In the genomic region with DNA sequence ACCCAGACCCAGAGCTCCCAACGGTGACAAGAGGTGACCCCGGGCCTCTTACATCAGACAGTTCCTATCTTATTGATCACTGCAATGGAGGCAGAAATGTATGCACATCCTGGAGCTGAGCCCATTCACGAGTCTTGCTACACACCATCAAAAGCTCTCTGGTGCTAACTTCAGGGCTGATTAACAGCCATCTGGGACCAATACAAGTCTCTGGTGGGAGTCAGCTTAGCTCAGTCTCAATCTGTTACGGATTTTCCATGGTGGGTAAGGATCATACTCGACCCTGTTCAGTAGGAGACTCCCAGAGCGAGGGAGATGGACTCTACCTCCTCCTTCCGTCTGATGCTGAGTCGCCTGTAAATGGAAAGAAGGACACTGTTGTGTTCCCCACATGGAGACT, we compare ENCODE assay signal across 14 mouse cellular contexts. TPM values are rescaled to one million over a fixed set of nuclear protein-coding genes. Genes with fewer than 3 reads are reported as not detected.
DNase-seq lines count a peak whose midpoint lies in the region; ATAC-seq and TF ChIP-seq lines count a peak whose summit lies in the region.
"Had no signal": no experiment of that assay in that cellular context is flagged by ENCODE, and none has a peak within 500 bp of the region (broad histone marks: within the 10 kb centered on the region; RNA-seq: fewer than 3 reads in every experiment).

No protein-coding gene starts in this region.

- TF ChIP-seq CTCF in hindbrain, postnatal 0 days (IDR thresholded peaks at IDR 0.05; ENCODE audit: low read depth), result no peak

- no peak overlapping the region for H3K9ac ChIP-seq in hindbrain, embryonic 13.5 days
- no peak overlapping the region for H3K9ac ChIP-seq in hindbrain, postnatal 0 days (replicated peaks; ENCODE audit: low read length)
- no peak overlapping the region for H3K9ac ChIP-seq in lung, embryonic 15.5 days
- no peak overlapping the region for H3K9ac ChIP-seq in forebrain, embryonic 16.5 days (replicated peaks; ENCODE audit: low read depth, low read length)
- H3K9ac ChIP-seq in stomach, embryonic 15.5 days, result no peak overlapping the region
- H3K9ac ChIP-seq: intestine, embryonic 15.5 days; liver, embryonic 15.5 days; midbrain, embryonic 13.5 days; neural tube, embryonic 13.5 days had no signal

- WGBS in hindbrain, embryonic 13.5 days, result 74% methylated on average over 8 of the region's 8 CpGs
- WGBS in hindbrain, postnatal 0 days, result 60% methylated on average over 8 of the region's 8 CpGs
- 48% methylated on average over 8 of the region's 8 CpGs for WGBS in lung, embryonic 15.5 days
- WGBS in forebrain, embryonic 16.5 days, result 58% methylated on average over 8 of the region's 8 CpGs
- WGBS in stomach, embryonic 15.5 days, result 58% methylated on average over 8 of the region's 8 CpGs

- ATAC-seq in hindbrain, embryonic 13.5 days (ENCODE audit: low FRiP score), result no peak
- ATAC-seq in hindbrain, postnatal 0 days, result no peak
- no peak for ATAC-seq in lung, embryonic 15.5 days (ENCODE audit: borderline replicate concordance, extremely low read depth, low FRiP score, low TSS enrichment)
- 0 out of 2 replicates have a peak, but pooled peaks have one; percentile 12 for ATAC-seq in forebrain, embryonic 16.5 days
- ATAC-seq in stomach, embryonic 15.5 days (ENCODE audit: insufficient read depth, low FRiP score, low read depth), result no peak
- ATAC-seq: midbrain, embryonic 13.5 days had no signal

- intact Hi-C loops in left cerebral cortex, postnatal 4 days (cut with DNase I), result no loop called here

- H3K27ac ChIP-seq in hindbrain, embryonic 13.5 days, result 0 out of 2 replicates have a peak overlapping the region, but pooled peaks have one; percentile 25
- H3K27ac ChIP-seq in hindbrain, postnatal 0 days, result no peak overlapping the region
- H3K27ac ChIP-seq in lung, embryonic 15.5 days, result peak overlapping the region; percentile 86
- H3K27ac ChIP-seq in forebrain, embryonic 16.5 days (ENCODE audit: low read length), result no peak overlapping the region
- peak overlapping the region; percentile 67 for H3K27ac ChIP-seq in stomach, embryonic 15.5 days
- H3K27ac ChIP-seq: intestine, embryonic 15.5 days; midbrain, embryonic 13.5 days; neural tube, embryonic 13.5 days had no signal

- no peak for DNase-seq in hindbrain, postnatal 0 days (ENCODE audit: low spot score)
- no peak for DNase-seq in lung, postnatal 25 days (ENCODE audit: low spot score)
- DNase-seq in left cerebral cortex, postnatal 4 days, result no peak
- DNase-seq: cerebellum, postnatal 25 days; gastrocnemius, postnatal 36 days had no signal

- no peaks in the 10 kb centered on the region for H3K36me3 ChIP-seq in hindbrain, embryonic 13.5 days
- no peaks in the 10 kb centered on the region for H3K36me3 ChIP-seq in hindbrain, postnatal 0 days (ENCODE audit: insufficient read depth, low read length)
- no peaks in the 10 kb centered on the region for H3K36me3 ChIP-seq in lung, embryonic 15.5 days
- H3K36me3 ChIP-seq in forebrain, embryonic 16.5 days (ENCODE audit: control insufficient read depth, insufficient read depth), result no peaks in the 10 kb centered on the region
- no peaks in the 10 kb centered on the region for H3K36me3 ChIP-seq in stomach, embryonic 15.5 days
- H3K36me3 ChIP-seq: intestine, embryonic 15.5 days; liver, embryonic 15.5 days; midbrain, embryonic 13.5 days; neural tube, embryonic 13.5 days had no signal

- no peaks in the 10 kb centered on the region for H3K9me3 ChIP-seq in hindbrain, embryonic 13.5 days
- H3K9me3 ChIP-seq in hindbrain, postnatal 0 days (ENCODE audit: low read length), result no peaks in the 10 kb centered on the region
- H3K9me3 ChIP-seq in lung, embryonic 15.5 days, result no peaks in the 10 kb centered on the region
- H3K9me3 ChIP-seq in forebrain, embryonic 16.5 days (ENCODE audit: control insufficient read depth, low read length), result no peaks in the 10 kb centered on the region
- H3K9me3 ChIP-seq in stomach, embryonic 15.5 days, result no peaks in the 10 kb centered on the region
- H3K9me3 ChIP-seq: intestine, embryonic 15.5 days; liver, embryonic 15.5 days; midbrain, embryonic 13.5 days; neural tube, embryonic 13.5 days had no signal

- no peak overlapping the region for H3K4me2 ChIP-seq in hindbrain, embryonic 13.5 days
- no peak overlapping the region for H3K4me2 ChIP-seq in hindbrain, postnatal 0 days (ENCODE audit: low read depth, low read length)
- no peak overlapping the region; the same call in 1 of the 2 replicates for H3K4me2 ChIP-seq in lung, embryonic 15.5 days
- H3K4me2 ChIP-seq in forebrain, embryonic 16.5 days (ENCODE audit: low read length), result no peak overlapping the region
- no peak overlapping the region for H3K4me2 ChIP-seq in stomach, embryonic 15.5 days
- H3K4me2 ChIP-seq: intestine, embryonic 15.5 days; liver, embryonic 15.5 days; midbrain, embryonic 13.5 days; neural tube, embryonic 13.5 days had no signal

- H3K4me3 ChIP-seq in hindbrain, embryonic 13.5 days, result no peak overlapping the region
- H3K4me3 ChIP-seq in hindbrain, postnatal 0 days (ENCODE audit: low read length), result no peak overlapping the region
- no peak overlapping the region for H3K4me3 ChIP-seq in lung, embryonic 15.5 days
- H3K4me3 ChIP-seq in forebrain, embryonic 16.5 days (replicated peaks; ENCODE audit: low read length), result no peak overlapping the region
- no peak overlapping the region for H3K4me3 ChIP-seq in stomach, embryonic 15.5 days (replicated peaks)
- H3K4me3 ChIP-seq: intestine, embryonic 15.5 days; liver, embryonic 15.5 days; midbrain, embryonic 13.5 days; neural tube, embryonic 13.5 days had no signal

- H3K27me3 ChIP-seq in hindbrain, embryonic 13.5 days, result no peaks in the 10 kb centered on the region
- H3K27me3 ChIP-seq in hindbrain, postnatal 0 days (ENCODE audit: insufficient read depth, low read length), result no peaks in the 10 kb centered on the region
- no peaks in the 10 kb centered on the region for H3K27me3 ChIP-seq in lung, embryonic 15.5 days
- no peaks in the 10 kb centered on the region for H3K27me3 ChIP-seq in forebrain, embryonic 16.5 days (replicated peaks; ENCODE audit: control insufficient read depth, insufficient read depth, low read length)
- no peaks in the 10 kb centered on the region for H3K27me3 ChIP-seq in stomach, embryonic 15.5 days (replicated peaks)
- H3K27me3 ChIP-seq: CH12.LX; intestine, embryonic 15.5 days; liver, embryonic 15.5 days; midbrain, embryonic 13.5 days; neural tube, embryonic 13.5 days had no signal

- H3K4me1 ChIP-seq in hindbrain, embryonic 13.5 days (replicated peaks), result peaks cover 5% of the 10 kb centered on the region; the same call in 1 of the 2 replicates
- H3K4me1 ChIP-seq in hindbrain, postnatal 0 days (ENCODE audit: insufficient read depth, low read length), result no peaks in the 10 kb centered on the region
- H3K4me1 ChIP-seq in lung, embryonic 15.5 days, result peaks cover 26% of the 10 kb centered on the region
- peaks cover 10% of the 10 kb centered on the region; the same call in 1 of the 2 replicates for H3K4me1 ChIP-seq in forebrain, embryonic 16.5 days (replicated peaks; ENCODE audit: control insufficient read depth, insufficient read depth, low read length)
- H3K4me1 ChIP-seq in stomach, embryonic 15.5 days, result peaks cover 17% of the 10 kb centered on the region

RNA-seq across cellular contexts. Expression of a gene that starts 22.6 kb away (rescaled TPM):
- polyA plus RNA-seq in hindbrain, embryonic 13.5 days (2015; fragmentation: Nextera tagmentation; extraction: Ambion mirVana), result 40.6 and 41.8 TPM in 2 replicates
- 48.9 and 49.8 TPM in 2 replicates for total RNA-seq in hindbrain, postnatal 0 days (2014; rRNA removed)
- polyA plus RNA-seq in hindbrain, postnatal 0 days (2015; fragmentation: Nextera tagmentation; extraction: Ambion mirVana), result 39.5 and 39.9 TPM in 2 replicates
- 29.8 and 31.8 TPM in 2 replicates for polyA plus RNA-seq in lung, embryonic 15.5 days (2015; fragmentation: Nextera tagmentation; extraction: Ambion mirVana)
- polyA plus RNA-seq in forebrain, embryonic 16.5 days (2015; fragmentation: Nextera tagmentation; extraction: Ambion mirVana), result 35.6 and 40.1 TPM in 2 replicates
- 27.3 and 31.5 TPM in 2 replicates for polyA plus RNA-seq in stomach, embryonic 15.5 days (2015; fragmentation: Nextera tagmentation; extraction: Ambion mirVana)
- 10 to 100 TPM; 68.6 to 71.5 TPM for total RNA-seq in left cerebral cortex, postnatal 4 days (2021)

Comparison
In these comparisons a context has a peak if more than half of its experiments do, and no peak if none do; other contexts are left out.
1. H3K27ac ChIP-seq: peak in hindbrain, embryonic 13.5 days (single experiment), lung, embryonic 15.5 days (single experiment) and stomach, embryonic 15.5 days (single experiment); none in hindbrain, postnatal 0 days (single experiment) and forebrain, embryonic 16.5 days (single experiment).